Mouse (Mus musculus) midbrain, embryonic 12.5 days (tissue): Measurements from ENCODE around the gene Snta1. TPM values are rescaled to one million over a fixed set of nuclear protein-coding genes. Genes with fewer than 3 reads are reported as not detected.
A peak's percentile ranks its signal among the peaks of the same experiment; 100 is the strongest.

Source experiments
- ATAC-seq: fragments of 200-750 bp; cut with Nextera tagmentation; 2 replicates; pipeline ENCODE4 v1.8.0; 2017; ENCODE audit warnings: low read depth, moderate TSS enrichment, moderate library complexity; ENCODE audit not compliant: low FRiP score
- H3K27ac ChIP-seq: fragments of 300-500 bp; sonication (generic); replicated peaks from 2 replicates; pipeline ENCODE4 v1.5.1; 2016; ENCODE audit warnings: mild to moderate bottlenecking
- H3K27me3 ChIP-seq: fragments of 300-500 bp; sonication (generic); 2 replicates; pipeline ENCODE4 v1.6.1; 2016; ENCODE audit warnings: mild to moderate bottlenecking
- H3K36me3 ChIP-seq: fragments of 300-500 bp; sonication (generic); 2 replicates; pipeline ENCODE4 v1.6.1; 2016
- H3K4me1 ChIP-seq: fragments of 300-500 bp; sonication (generic); 2 replicates; pipeline ENCODE4 v1.6.1; 2016
- H3K4me2 ChIP-seq: fragments of 300-500 bp; sonication (generic); replicated peaks from 2 replicates; pipeline ENCODE4 v1.6.1; 2016; ENCODE audit warnings: mild to moderate bottlenecking, moderate library complexity
- H3K4me3 ChIP-seq: fragments of 300-500 bp; sonication (generic); 2 replicates; pipeline ENCODE4 v1.5.1; 2016; ENCODE audit warnings: mild to moderate bottlenecking
- H3K9ac ChIP-seq: fragments of 300-500 bp; sonication (generic); replicated peaks from 2 replicates; pipeline ENCODE4 v1.6.1; 2016; ENCODE audit warnings: mild to moderate bottlenecking, moderate library complexity
- H3K9me3 ChIP-seq: fragments of 300-500 bp; sonication (generic); 2 replicates; pipeline ENCODE4 v1.6.1; 2016; ENCODE audit warnings: mild to moderate bottlenecking
- WGBS: fragments of 180-500 bp; shearing (Covaris S2); methylation state at CpG from one replicate; pipeline ENCODE4 v1.1.7; 2016; 5-methylcytosine and 5-hydroxymethylcytosine counted together
- polyA plus RNA-seq: library from polyadenylated mRNA; unstranded; fragments of >200 nt; fragmentation: Nextera tagmentation; extraction: Ambion mirVana; gene quantifications from 2 replicates; pipeline ENCODE4 v1.2.1, GENCODE M21; 2016

Gene Snta1
- 7.1 and 8.6 TPM in 2 replicates for polyA plus RNA-seq

DNA sequence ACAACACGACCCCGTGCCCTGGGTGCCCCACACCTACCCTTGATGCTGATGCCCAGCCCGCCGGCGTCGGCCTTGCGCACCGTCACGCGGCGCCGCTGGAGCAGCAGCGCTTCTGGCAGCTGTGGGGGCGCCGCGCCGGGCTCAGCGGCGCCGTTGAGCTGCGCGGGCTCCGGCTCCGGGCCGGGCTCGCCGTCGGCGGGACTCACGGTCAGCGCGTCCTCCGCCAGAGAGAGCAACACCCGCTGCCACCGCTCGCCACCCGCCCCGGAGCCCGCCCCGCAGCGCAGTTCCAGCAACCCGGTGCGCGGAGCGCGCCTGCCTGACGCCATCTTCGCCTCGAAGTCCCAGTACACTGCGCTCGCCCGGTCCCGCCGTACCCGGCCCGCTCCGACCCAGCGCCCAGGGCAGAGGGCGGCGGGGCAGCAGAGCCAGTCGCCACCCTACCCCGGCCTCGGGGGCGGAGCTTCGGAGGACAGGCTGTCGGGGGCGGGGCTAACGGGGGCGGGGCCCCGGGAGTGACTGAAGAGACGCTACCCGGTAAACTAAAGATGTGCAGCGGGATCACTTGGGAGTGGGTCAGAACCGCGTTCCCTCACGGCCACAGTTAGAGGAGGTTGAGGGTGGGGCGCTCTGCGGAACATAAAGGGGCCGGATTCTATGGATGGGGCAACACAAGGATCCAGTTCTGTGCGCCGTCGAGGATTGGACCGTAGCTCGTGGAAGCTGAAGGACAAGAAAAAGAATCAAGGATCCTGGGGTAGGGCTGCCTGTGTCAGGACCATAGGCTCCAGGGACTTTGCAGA, at the start of gene Snta1:
Snta1 (minus strand) TSS at position 457 of the 803 bp plus-strand sequence.
- Histone ChIP-seq H3K27ac (no peak within 1 kb of the TSS), H3K4me2 (peak within 1 kb of the TSS; percentile 68), H3K27me3 (peaks cover 36% of the 10 kb centered on the region), H3K9ac (peak within 1 kb of the TSS; percentile 65), H3K4me3 (peak within 1 kb of the TSS; percentile 75), H3K4me1 (peaks cover 26% of the 10 kb centered on the region), H3K9me3 (no peaks in the 10 kb centered on the region), H3K36me3 (no peaks in the 10 kb centered on the region)
- WGBS = 2% methylated on average over 83 of the region's 84 CpGs
- peak; percentile 87 for ATAC-seq

DNA sequence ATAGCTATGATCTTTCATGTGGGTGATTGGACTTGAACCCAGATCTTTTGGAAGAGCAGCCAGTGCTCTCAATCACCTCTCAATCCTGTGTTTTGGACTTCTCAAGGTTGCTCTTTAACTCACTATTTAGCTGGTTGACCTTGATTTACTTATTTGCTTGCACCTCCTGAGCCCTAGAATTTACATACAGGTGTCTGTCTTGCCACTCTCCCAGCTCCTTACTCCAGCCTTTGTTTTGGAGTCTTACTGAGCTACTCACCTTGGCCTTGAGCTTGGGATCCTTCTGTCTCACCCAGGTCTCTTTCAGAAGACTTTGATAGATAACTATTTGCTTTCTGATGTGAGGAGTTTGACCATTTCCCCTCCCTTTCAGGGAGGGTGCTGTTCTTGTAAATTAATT, 48.7 kb upstream of the Snta1 start:
- peaks cover 10% of the 10 kb centered on the region for H3K4me1 ChIP-seq
- no peaks in the 10 kb centered on the region for H3K9me3 ChIP-seq
- H3K27ac ChIP-seq = no peak overlapping the region
- peaks cover 3% of the 10 kb centered on the region; the same call in 1 of the 2 replicates for H3K36me3 ChIP-seq
- no peak overlapping the region for H3K4me2 ChIP-seq
- H3K9ac ChIP-seq = no peak overlapping the region
- no peaks in the 10 kb centered on the region for H3K27me3 ChIP-seq
- no peak overlapping the region for H3K4me3 ChIP-seq
- ATAC-seq = no peak

DNA sequence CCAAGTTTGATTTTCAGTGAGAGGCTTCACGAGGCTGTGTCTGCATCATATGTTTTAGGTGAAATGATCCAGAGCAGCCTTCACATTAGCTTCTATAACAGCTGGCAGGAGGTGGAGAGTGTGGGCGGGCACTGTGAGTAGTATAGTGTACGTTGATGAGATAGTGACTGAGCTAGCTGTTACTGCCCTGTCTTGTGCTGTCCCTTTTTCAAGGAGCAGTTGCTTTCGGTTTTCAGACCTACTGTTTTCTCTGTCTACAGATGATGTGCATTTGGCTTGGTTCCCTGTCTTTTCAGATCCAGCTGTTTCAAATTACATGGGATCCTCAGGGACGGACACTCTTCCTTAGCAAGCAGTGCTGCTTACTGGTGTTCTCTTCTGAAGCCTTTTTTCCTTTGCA, 47.9 kb upstream of the Snta1 start:
- no peak for ATAC-seq
- Histone ChIP-seq H3K27ac (no peak overlapping the region), H3K4me2 (no peak overlapping the region), H3K27me3 (no peaks in the 10 kb centered on the region), H3K9ac (no peak overlapping the region), H3K4me1 (peaks cover 10% of the 10 kb centered on the region), H3K36me3 (peaks cover 3% of the 10 kb centered on the region; the same call in 1 of the 2 replicates), H3K4me3 (no peak overlapping the region), H3K9me3 (no peaks in the 10 kb centered on the region)
- 78% methylated on average over 5 of the region's 5 CpGs for WGBS

DNA sequence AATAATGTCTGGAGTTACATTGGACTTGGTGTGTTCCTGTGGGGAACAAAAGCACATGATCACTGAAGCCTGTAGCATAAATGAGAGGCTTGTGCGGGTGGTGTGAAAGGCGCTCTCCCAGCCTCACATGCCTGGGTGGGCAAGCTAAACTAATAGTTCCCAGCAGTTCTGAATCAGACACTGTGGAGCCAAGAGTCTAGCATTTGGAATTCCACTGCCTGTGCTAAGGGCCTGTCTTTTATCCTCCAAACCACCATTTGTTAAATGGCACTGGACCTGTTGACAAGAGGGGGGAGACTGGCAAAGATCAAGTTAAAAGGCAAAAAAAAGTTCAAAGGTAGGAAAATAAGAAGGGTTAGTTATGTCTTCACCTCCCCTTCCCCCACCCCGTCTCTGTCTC, 46.7 kb upstream of the Snta1 start:
- peak overlapping the region; percentile 1; the same call in 1 of the 2 replicates for H3K27ac ChIP-seq
- H3K36me3 ChIP-seq = peaks cover 3% of the 10 kb centered on the region; the same call in 1 of the 2 replicates
- no peak overlapping the region for H3K4me2 ChIP-seq
- no peak for ATAC-seq
- no peaks in the 10 kb centered on the region for H3K27me3 ChIP-seq
- no peaks in the 10 kb centered on the region for H3K9me3 ChIP-seq
- H3K9ac ChIP-seq = no peak overlapping the region
- no peak overlapping the region for H3K4me3 ChIP-seq
- 49% methylated on average over 3 of the region's 3 CpGs for WGBS
- H3K4me1 ChIP-seq = peaks cover 5% of the 10 kb centered on the region; the same call in 1 of the 2 replicates

DNA sequence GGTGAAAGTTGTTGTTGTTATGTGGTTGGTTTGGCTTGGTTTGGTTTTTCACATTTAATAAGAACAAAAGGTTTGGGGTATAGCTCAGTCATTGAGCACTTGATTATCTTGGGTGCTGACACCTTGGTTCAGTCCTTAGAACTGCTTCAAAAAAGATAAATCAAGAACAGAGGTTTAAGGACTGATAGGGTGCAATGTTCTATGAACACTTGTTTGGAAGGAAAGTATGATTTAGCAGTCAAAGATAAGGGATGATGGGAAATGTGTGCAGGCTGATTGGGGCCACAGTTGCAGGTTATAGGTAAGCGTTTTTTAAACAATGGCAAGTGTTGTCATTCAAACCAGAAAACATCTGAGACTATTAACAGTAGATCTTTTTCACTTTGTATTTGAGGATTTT, 46.2 kb upstream of the Snta1 start:
- WGBS = 69% methylated on average over 1 of the region's 1 CpGs
- Histone ChIP-seq H3K36me3 (peaks cover 3% of the 10 kb centered on the region; the same call in 1 of the 2 replicates), H3K27me3 (no peaks in the 10 kb centered on the region), H3K4me3 (no peak overlapping the region), H3K27ac (peak overlapping the region; percentile 52; the same call in 1 of the 2 replicates), H3K9me3 (no peaks in the 10 kb centered on the region), H3K4me1 (peaks cover 5% of the 10 kb centered on the region; the same call in 1 of the 2 replicates), H3K9ac (no peak overlapping the region), H3K4me2 (no peak overlapping the region)
- no peak for ATAC-seq

DNA sequence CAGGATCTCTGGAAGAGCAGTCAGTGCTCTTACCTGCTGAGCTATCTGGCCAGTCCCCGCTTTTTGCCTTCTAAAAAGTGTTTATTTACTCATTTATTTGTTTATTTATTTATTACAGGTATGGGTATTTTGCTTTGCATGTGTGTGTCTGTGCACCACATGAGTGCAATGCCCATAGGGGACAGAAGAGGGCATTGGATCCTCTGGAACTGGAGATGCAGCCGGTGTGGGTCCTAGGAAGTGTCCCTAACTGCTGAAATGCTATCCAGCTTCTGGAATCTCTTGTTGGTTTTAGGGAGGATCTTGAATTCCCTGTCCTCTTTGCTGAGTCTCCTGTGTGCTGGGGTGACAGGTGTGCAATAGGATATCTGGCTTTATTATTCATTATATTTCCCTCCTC, 45.1 kb upstream of the Snta1 start:
- H3K4me3 ChIP-seq = no peak overlapping the region
- peaks cover 5% of the 10 kb centered on the region; the same call in 1 of the 2 replicates for H3K4me1 ChIP-seq
- H3K27me3 ChIP-seq = no peaks in the 10 kb centered on the region
- ATAC-seq = no peak
- H3K4me2 ChIP-seq = no peak overlapping the region
- H3K27ac ChIP-seq = no peak overlapping the region
- H3K36me3 ChIP-seq = peaks cover 9% of the 10 kb centered on the region
- no peaks in the 10 kb centered on the region for H3K9me3 ChIP-seq
- 100% methylated on average over 2 of the region's 2 CpGs for WGBS
- no peak overlapping the region for H3K9ac ChIP-seq

DNA sequence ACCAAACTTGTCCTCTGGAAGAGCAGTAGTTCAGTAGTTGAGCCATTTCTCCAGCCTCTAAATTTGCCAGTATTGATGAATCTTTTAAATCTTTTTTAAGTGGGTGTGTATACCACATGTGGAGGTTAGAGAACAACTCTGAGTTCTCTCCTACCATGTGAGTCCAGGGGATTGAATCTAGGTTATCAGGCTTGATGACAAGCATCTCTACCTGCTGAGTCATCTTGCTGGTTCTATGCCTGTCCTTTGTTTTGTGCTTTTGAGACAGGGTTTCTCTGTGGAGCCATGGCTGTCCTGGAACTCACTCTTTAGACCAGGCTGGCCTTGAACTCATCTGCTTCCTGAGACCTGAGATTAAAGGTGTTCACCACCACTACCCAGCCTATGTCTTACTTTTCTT, 40.7 kb upstream of the Snta1 start:
- Histone ChIP-seq H3K9ac (no peak overlapping the region), H3K36me3 (peaks cover 23% of the 10 kb centered on the region), H3K4me3 (no peak overlapping the region), H3K4me1 (no peaks in the 10 kb centered on the region), H3K4me2 (no peak overlapping the region), H3K27ac (no peak overlapping the region), H3K9me3 (peaks cover 2% of the 10 kb centered on the region; the same call in 1 of the 2 replicates), H3K27me3 (no peaks in the 10 kb centered on the region)
- ATAC-seq = no peak

DNA sequence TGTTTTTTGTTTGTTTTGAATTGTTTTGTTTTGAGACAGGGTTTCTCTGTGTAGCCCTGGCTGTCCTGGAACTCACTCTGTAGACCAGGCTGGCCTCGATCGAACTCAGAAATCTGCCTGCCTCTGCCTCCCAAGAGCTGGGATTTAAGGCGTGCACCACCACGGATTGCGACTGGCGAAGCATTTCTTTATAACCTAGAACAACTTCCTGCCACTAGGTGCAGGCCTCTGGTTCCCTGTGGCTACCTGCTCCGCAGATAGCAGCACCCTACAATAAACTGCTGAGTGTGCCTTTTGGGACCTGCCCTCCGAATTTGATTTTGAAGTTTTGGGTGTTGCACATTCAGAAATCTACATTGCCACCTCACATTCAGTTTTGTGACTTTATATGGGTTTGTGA, 39.9 kb upstream of the Snta1 start:
- H3K4me1 ChIP-seq = no peaks in the 10 kb centered on the region
- H3K9me3 ChIP-seq = peaks cover 5% of the 10 kb centered on the region; the same call in 1 of the 2 replicates
- no peak for ATAC-seq
- over 99% methylated on average over 8 of the region's 8 CpGs for WGBS
- no peak overlapping the region for H3K4me2 ChIP-seq
- H3K36me3 ChIP-seq = peaks cover 24% of the 10 kb centered on the region
- no peaks in the 10 kb centered on the region for H3K27me3 ChIP-seq
- H3K4me3 ChIP-seq = no peak overlapping the region
- no peak overlapping the region for H3K27ac ChIP-seq
- H3K9ac ChIP-seq = no peak overlapping the region

DNA sequence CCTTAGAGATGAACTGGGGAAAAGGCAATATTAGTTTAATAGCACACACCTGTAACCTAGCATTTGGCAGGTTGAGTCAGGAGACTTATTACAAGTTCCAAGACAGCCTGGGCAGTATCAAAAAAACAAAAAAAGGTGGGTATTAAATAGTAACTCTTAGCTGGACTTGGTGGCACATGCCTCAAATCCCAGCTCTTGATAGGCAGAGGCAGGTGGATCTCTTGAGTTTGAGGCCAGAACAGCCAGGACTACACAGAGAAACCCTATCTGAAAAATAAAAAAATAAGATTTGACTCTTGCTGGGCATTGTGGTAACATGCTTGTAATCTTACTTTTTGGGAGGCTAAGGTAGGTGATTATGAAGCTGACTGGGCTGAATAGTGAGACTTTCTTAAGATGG, 32.6 kb upstream of the Snta1 start:
- Histone ChIP-seq H3K36me3 (peaks cover 14% of the 10 kb centered on the region; the same call in 1 of the 2 replicates), H3K4me1 (peaks cover 22% of the 10 kb centered on the region), H3K9ac (no peak overlapping the region), H3K4me2 (no peak overlapping the region), H3K4me3 (no peak overlapping the region), H3K27ac (no peak overlapping the region), H3K27me3 (no peaks in the 10 kb centered on the region), H3K9me3 (peaks cover 5% of the 10 kb centered on the region; the same call in 1 of the 2 replicates)
- no peak for ATAC-seq

DNA sequence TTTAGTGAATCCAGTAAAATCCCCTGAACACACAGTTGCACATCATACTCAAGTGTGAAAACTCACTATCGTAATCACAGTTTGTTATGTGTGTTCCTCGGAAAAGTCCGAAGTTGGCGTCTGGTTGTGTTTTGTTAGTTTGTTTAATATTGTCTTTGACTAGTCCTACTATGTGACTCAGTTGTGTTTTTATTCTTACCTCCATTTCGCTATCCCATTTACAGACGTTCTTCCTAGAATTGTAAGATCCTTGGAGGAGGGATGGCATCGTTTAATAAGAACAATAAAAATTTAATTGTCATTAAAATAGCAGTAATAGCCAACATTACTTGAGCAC, 29.3 kb upstream of the Snta1 start:
- H3K36me3 ChIP-seq = 0 out of 2 replicates have a peak, but pooled peaks cover 1% of the 10 kb centered on the region
- H3K9me3 ChIP-seq = no peaks in the 10 kb centered on the region
- peak overlapping the region; percentile 62 for H3K4me2 ChIP-seq
- peak overlapping the region; percentile 97 for H3K9ac ChIP-seq
- peak overlapping the region; percentile 96; the same call in 1 of the 2 replicates for H3K27ac ChIP-seq
- no peaks in the 10 kb centered on the region for H3K27me3 ChIP-seq
- 23% methylated on average over 7 of the region's 7 CpGs for WGBS
- peaks cover 22% of the 10 kb centered on the region for H3K4me1 ChIP-seq
- H3K4me3 ChIP-seq = peak overlapping the region; percentile 93
- no peak for ATAC-seq

DNA sequence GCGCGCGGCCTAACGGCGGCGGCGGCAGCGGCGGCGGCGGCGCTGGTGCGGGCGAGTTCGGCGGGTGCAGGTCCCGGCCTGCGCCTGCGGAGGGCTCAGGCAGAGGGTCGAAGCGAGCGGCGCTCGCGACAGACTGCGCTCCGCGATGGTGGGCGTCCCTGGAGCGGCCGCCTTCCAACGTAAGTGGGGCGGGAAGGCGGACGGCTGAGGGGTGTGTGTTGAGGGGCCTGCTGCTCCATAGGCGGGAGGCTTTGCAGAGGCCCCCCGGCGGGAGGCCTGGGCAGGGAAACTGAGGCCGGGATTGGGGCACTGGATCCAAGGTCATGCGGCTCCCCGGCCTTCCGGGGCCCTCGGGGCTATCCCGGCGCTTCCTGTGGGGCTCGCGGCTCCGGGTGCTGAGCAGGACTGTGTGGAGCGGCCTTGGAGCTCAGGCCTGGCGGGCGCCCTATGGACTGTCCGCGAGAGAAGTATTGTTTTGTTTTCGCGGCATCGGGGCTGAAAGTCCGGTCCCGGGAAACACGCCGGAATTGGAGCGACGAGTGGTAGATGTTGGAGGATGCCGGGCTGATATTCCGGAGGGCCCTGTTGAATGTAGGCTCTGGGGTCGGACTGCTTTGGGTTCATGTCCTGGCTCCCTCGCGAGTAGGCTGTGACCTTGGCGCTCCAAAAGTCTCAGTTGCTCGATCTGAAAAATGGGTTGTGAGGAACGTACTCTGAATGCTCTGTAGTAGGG, 28.7 kb upstream of the Snta1 start, which contains the start of gene Cbfa2t2:
Cbfa2t2 (plus strand) TSS at position 24 of the 733 bp plus-strand sequence.
- H3K4me1 ChIP-seq = peaks cover 22% of the 10 kb centered on the region
- H3K36me3 ChIP-seq = no peaks in the 10 kb centered on the region
- peak within 1 kb of the TSS; percentile 62 for H3K4me2 ChIP-seq
- H3K4me3 ChIP-seq = peak within 1 kb of the TSS; percentile 93
- no peaks in the 10 kb centered on the region for H3K27me3 ChIP-seq
- ATAC-seq = peak; percentile 89
- H3K9me3 ChIP-seq = no peaks in the 10 kb centered on the region
- H3K27ac ChIP-seq = peak within 1 kb of the TSS; percentile 96
- peak within 1 kb of the TSS; percentile 97 for H3K9ac ChIP-seq
- under 1% methylated on average over 70 of the region's 70 CpGs for WGBS

DNA sequence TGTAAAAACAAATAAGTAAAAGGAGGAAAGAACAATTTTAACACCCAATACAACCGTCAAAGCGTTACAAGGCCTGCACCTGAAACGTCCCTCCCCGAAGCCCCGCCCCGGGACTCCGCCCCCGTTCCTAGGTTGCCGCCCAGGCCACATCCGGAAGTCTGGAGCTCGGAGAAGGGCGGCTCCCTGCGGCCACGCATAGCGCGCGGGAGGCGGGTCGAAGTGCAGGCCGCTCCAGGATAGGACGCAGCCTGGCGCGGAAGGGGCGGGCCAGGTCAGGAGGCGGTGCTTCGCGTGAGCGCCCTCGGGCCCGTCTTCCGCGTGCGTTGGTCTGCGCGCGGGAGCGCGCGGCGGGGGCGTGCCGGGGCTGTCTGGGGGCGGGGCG, 28.2 kb upstream of the Snta1 start:
- Histone ChIP-seq H3K9ac (peak overlapping the region; percentile 97; the same call in 1 of the 2 replicates), H3K36me3 (no peaks in the 10 kb centered on the region), H3K4me2 (peak overlapping the region; percentile 62), H3K4me1 (peaks cover 22% of the 10 kb centered on the region), H3K4me3 (peak overlapping the region; percentile 93), H3K9me3 (no peaks in the 10 kb centered on the region), H3K27me3 (no peaks in the 10 kb centered on the region), H3K27ac (peak overlapping the region; percentile 96)
- WGBS = 1% methylated on average over 35 of the region's 44 CpGs
- peak; percentile 99 for ATAC-seq
